Mouse (Mus musculus) cerebellum, adult 8-10 months (tissue): ENCODE measurements around the gene Fam174a.
A peak's percentile ranks its signal among the peaks of the same experiment; 100 is the strongest.

Experiments
- DNase-seq: peaks from one replicate; pipeline ENCODE4 v3.0.0; 2022

The Fam174a gene

DNA sequence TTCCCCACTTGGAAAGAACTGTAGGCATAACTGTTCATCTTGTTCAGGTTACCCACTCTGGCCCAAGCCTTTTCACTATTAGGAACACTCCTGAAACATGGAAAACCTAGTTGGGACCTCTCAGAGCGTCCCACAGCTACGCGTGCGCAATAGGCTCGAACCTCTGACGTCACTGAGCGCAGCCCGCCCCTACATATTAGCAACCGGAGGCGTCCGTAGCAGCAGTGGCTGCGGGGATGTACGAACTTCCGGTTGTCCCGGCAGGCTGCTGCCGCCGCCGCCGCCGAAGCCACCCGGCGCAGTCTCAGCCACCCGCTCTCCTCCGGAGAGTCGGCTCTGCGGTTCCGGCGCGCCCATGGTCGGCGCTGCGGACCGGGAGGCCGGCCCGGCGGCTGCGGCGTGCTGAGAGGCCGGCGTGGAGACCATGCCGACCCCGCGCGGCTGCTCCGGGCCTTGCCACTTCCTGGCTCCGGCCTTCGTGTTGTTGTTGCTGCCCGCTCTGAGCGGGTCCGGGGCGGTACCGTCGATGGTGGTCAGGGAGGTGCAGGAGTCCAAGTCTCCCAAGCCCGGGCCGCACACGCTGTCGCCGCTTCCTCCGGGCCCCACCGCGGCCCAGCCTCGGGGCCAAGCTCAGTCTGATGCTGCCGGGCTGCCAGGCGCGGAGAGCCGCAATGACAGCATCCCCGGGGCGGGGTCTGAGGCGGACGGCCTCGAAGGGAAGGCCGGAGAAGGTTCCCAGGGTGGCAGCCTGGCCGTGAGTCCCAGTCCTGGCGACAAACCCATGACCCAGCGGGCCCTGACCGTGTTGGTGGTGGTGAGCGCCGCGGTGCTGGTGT is at the start of gene Fam174a:
Fam174a (plus strand) TSS at position 231 of the 836 bp plus-strand sequence.
- peak; percentile 91 for DNase-seq

DNA sequence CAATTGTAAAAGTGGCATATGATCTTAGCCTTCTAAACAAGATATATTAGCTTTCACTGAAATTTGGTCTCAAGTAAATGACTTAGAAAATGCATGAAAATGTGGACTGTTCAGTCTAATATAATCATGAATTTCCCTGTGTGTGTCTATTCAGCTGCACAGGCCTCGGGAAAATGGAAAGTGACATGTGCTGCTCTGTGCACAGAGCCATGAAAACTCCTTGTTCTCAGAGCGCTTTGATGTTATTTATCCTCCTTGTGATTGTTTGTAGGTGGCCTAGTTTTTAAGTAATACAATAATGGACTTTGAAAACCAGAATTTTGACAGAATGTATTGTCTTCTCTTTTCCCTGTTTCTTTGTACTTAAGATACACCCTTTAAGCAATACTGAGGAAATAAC is 49.6 kb upstream of the Fam174a start:
- DNase-seq, result no peak

GRCm38 (mm10) chr1:95267950-95268724 is 45.3 kb upstream of the Fam174a start:
- DNase-seq, result no peak

GRCm38 (mm10) chr1:95273321-95273720 is 40.1 kb upstream of the Fam174a start:
- DNase-seq, result no peak

DNA sequence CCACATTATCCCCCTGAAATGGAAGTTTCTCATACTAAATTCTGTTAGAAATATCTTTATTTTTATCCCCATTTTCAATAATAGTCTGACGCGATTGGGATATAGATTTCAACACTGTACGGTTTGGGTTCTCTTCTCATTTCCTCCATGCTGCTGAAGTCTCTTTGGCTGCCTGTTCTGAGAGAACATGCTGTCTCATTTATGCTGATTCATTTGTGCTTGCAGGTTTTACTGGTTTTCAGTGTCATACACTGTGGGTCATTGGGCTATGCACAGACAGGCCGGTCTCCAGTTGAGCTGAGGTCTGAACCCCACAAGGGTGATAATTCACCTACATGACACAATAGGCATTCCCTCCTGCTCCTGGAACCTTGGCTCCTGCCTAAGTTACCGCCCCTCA is 5.1 kb upstream of the Fam174a start:
- DNase-seq, result no peak

DNA sequence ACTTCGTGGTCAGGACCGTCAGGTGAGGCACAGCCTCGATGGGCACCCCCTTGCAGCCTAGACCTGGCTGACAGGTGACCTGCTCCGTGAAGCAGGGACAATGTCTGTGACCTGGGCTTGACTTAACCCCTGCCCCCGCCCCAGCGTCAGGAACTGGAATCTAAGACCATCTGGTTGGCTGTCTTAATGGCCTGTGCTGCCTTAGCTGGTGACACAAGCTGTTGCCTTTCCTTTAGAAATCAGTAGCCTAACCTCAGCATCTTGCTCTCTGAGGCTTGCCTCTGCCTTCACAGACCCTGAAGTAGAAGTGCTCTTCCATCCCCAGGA is 769 bp downstream of the Fam174a start:
- peak; percentile 64 for DNase-seq

DNA sequence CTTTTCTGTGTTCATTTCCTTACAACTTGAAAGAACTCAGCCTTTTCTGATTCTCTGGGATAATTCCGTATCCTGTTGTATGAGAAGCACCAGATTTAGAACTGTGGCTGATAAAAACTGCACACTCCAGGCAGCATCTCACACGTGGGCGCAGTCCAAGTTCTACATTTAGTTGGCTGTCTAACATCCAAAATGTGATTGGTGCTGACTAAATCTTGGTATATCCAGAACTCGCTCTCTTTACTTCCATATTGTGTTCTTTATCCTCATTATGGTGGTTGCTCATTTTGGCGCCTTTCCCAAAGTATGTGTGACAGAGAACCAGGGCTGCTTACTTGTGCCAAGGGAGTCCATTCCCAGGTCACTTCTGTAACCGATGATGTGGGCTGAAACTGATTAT is 2.6 kb downstream of the Fam174a start:
- peak; percentile 24 for DNase-seq

DNA sequence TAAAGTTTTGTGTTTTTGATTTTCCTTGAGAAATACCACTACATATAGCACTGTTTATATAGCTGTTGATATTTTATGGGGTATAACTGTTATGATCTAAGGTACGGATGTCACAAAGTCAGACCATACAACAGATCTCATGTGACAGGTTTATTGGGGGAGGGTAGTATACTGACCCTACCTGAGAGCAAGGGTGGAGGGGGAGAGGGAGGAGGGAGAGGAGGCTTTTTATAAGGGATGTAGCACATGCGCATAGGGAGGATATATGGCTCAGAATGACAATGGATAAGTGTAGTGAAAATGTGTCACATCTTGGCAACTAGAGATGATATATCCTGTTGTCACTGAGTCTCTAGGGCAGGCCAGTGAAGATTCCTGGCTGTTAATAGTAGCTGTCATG is 8.8 kb downstream of the Fam174a start:
- no peak for DNase-seq

DNA sequence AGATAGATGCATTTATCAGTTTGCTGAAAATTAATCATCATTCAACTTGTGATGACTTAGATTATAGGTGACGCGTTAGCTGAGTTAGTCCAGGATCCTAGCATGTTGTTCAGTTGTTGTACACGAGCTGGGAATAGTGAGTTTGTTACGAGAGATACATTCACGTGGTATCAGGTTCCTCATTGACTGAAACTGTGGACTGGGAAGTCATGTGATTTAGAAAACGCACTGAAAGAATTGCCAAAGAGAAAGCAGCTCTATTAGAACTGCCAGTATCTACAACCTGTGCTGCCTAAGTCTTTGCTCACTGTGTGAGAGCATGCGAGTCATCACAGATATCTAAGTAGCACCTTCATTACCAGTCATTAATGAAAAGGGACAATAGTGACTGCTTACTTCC is 9.6 kb downstream of the Fam174a start:
- DNase-seq, result no peak

DNA sequence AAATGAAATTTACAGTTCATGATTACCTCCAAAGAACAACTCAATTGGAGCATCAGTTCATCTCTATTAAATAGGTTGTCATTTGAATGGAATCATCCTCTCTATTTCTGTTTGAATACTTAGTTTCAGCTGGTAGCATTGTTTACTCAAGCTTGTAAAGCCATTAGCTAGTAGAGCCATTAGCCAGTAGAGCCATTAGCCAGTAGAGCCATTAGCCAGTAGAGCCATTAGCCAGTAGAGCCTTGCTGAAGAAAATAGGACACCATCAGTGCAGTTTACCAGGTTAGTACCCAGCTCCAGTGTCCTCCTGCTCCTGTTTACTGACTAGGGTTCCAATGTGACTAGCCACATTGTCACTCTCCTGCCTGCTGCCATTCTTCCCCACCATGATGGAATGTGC is 13.4 kb downstream of the Fam174a start:
- DNase-seq, result no peak

GRCm38 (mm10) chr1:95339618-95340017 is 26.2 kb downstream of the Fam174a start:
- no peak for DNase-seq

DNA sequence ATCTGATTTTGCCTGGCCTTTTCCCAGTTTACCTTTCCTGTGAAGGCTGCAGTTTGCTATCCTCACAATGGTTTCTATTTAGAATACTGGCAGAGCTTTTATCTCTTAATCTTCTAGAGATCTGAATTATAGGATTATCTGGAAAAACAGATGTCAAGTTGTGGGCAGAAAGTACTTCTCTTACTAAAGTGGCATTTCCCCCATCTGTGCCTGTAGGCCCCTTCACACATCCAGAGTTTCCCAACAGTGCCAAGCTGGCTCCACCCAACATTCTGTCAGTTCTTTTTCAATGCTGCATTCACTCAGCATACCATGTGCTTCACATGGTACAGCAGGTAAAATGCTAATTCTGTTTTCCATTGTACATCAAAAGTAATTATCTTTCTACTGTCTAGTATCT is 28.8 kb downstream of the Fam174a start:
- no peak for DNase-seq

GRCm38 (mm10) chr1:95343585-95344485 is 30.4 kb downstream of the Fam174a start:
- no peak for DNase-seq

DNA sequence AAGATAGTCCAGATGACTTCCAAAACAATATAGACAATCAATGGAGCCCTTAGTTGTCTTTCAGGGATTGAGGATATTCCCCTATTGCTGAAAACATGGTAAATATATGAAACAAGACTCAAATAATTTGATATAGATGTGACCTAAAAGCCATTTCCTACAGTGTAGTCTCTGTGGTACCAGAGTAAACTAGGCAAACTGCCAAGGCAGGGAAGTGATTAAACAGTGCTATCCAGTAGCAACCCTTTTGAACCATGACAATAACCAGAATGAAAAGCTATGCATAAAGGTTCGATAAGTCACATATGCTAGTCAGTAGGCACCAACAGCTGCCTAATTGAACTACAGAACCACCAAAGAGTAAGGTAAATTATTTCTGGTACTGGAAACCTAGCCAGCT is 40.7 kb downstream of the Fam174a start:
- DNase-seq, result no peak

GRCm38 (mm10) chr1:95356904-95357303 is 43.5 kb downstream of the Fam174a start:
- no peak for DNase-seq

DNA sequence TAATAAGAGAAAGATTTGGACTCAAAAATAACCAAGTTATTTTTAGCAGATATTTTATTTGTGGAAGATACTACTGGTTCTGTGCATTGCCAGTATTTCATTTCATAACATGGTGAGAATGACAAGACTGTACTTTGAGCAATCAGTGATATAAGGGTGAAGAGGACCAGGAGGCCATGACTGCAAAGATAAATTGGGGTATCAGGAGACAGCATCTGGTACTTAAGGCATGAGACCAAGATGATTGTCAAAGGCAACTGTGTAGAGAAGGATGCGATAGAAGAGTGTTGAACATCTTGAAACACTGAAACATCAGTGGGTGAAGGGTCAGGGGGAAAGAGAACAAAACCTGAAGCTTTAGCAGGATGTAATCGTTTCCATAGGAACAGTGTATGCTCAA is 50.3 kb downstream of the Fam174a start:
- DNase-seq, result no peak

- DNase-seq, result no peak
Observed at GRCm38 (mm10) chr1:95366616-95367373, 53.4 kb downstream of the Fam174a start.

DNA sequence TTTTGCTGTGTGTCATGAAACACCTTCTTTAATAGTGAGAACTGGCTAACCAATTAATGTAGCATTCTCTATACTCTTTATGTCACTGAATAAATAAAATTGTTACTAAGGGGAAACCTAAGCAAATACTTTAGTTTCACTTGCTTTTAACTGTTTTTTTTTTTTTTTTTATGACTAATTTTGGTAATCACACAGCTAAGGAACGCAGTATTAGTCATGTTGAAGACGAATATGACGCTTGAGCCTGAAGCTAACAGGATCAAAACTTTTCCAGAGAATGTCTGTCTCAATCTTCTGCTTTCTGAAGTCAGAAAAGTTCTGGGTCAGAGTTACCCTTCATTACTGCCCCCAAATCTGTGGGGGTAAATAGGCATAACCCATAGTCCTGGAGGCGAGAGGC is 54.3 kb downstream of the Fam174a start:
- DNase-seq, result no peak

- DNase-seq, result no peak
Observed at GRCm38 (mm10) chr1:95375443-95375842, 62.0 kb downstream of the Fam174a start.

GRCm38 (mm10) chr1:95381028-95381427 is 67.6 kb downstream of the Fam174a start:
- no peak for DNase-seq
